Mouse (Mus musculus) gastrocnemius, adult 18-20 months (tissue): ENCODE measurements around the gene Trp53rkb. TPM values are rescaled to one million over a fixed set of nuclear protein-coding genes. Genes with fewer than 3 reads are reported as not detected.

Experiments used
- DNase-seq: peaks from one replicate; pipeline ENCODE4 v3.0.0; 2021; ENCODE audit warnings: low spot score
- total RNA-seq, 2 experiments: library from RNA; stranded (reverse); gene quantifications; 2 replicates each; pipeline ENCODE4 v1.2.3; 2021

Gene Trp53rkb
- total RNA-seq, 2 experiments from 2014 or later: 2.0 to 2.7 TPM

GRCm38 (mm10) chr2:166830350-166830749 is 38.0 kb downstream of the Trp53rkb start:
- DNase-seq: no peak

- no peak for DNase-seq
Measured at GRCm38 (mm10) chr2:166834091-166834490, 41.8 kb downstream of the Trp53rkb start.

GRCm38 (mm10) chr2:166834796-166835195 is 42.5 kb downstream of the Trp53rkb start:
- DNase-seq: no peak

GRCm38 (mm10) chr2:166835581-166835980 is 43.2 kb downstream of the Trp53rkb start:
- DNase-seq: no peak

- no peak for DNase-seq
Measured at GRCm38 (mm10) chr2:166841813-166842212, 49.5 kb downstream of the Trp53rkb start.

Other genes starting within 250 kb of the Trp53rkb start
- 1 to 10 TPM; 3.4 to 5.1 TPM for gene Prex1, start 78.7 kb upstream of the Trp53rkb start, total RNA-seq
- 10 to 100 TPM; 25.8 to 30.9 TPM for gene Arfgef2, start 13.1 kb downstream of the Trp53rkb start, total RNA-seq
- 10 to 100 TPM; 51.8 to 59.6 TPM for gene Cse1l, start 113.5 kb downstream of the Trp53rkb start, total RNA-seq
- 10 to 100 TPM; 35.7 to 38.2 TPM for gene Stau1, start 203.8 kb downstream of the Trp53rkb start, total RNA-seq
- 1 to 10 TPM; 8.0 to 9.7 TPM for gene Ddx27, start 222.7 kb downstream of the Trp53rkb start, total RNA-seq